Mouse (Mus musculus): Measurements from ENCODE around the gene Tspan5. TPM values are rescaled to one million over a fixed set of nuclear protein-coding genes. Genes with fewer than 3 reads are reported as not detected.

Gene Tspan5
- polyA plus RNA-seq (2012; rRNA removed), result 79.2 and 79.8 TPM in 2 replicates

GRCm38 (mm10) chr3:138741649-138742565, at the start of gene Tspan5:
Gene Tspan5, plus strand, starts transcription at chr3:138742195.

Other genes with a start within 250 kb of the Tspan5 start
- 197 and 209 TPM in 2 replicates for gene Eif4e, start 216.0 kb upstream of the Tspan5 start, polyA plus RNA-seq (2012; rRNA removed)

Data from central nervous system, embryonic 14 days (tissue).